Mouse (Mus musculus): ENCODE results near the gene Sult1c1. TPM values are rescaled to one million over a fixed set of nuclear protein-coding genes. Genes with fewer than 3 reads are reported as not detected.
"Not testable (repeated sequence)": the region's sequence is repeated elsewhere in the genome, so short reads cannot be mapped to it uniquely, and the experiment has no call there.

Sult1c1 gene
- not detected in 2 replicates for total RNA-seq (2017)

GRCm38 (mm10) chr17:53990574-53990973 is at the start of gene Sult1c1:
TSS of gene Sult1c1 (minus strand) at chr17:53990674.
- ATAC-seq (ENCODE audit: extremely low read depth, insufficient number of reproducible peaks, low FRiP score, poor library complexity, severe bottlenecking), result no peak

DNA sequence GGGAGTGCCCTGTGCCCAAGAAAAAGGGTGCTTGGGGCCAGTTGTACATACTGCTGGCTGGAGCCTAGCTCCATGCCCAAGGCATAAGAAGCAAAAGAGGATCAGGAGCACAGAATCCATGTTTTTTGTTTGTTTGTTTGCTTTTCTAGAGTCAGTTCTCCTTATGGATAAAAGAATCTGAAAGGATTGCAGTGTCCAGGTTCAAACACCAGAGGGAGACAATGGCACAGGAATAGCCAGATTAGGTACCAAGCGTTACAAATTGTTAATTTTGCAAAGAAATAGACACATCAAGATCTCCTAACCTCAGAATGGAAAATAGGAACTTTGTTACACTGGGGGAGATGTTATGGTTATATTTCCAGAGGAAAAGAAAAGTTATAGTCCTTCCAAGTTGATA is 23.7 kb upstream of the Sult1c1 start:
- ATAC-seq (ENCODE audit: extremely low read depth, insufficient number of reproducible peaks, low FRiP score, poor library complexity, severe bottlenecking), result no peak

DNA sequence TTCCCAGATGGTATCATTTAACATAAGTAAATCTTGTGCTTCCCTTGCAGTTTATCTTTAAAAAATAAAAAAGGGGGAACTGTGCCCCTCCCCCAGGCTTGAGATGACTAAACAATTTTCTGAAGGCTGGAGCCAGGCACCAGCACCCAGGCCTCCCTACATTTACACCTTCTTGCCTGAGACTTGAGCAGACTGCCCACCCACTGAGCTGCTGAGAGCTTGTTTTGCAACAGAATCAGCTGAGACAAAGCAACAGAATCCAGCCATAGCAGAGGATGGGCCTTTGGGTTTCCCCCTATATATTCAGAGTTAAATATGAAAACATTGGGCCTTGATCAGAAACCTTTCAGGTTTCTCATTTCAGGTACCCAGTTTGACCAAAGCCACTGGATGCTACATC is 20.7 kb upstream of the Sult1c1 start:
- no peak for ATAC-seq (ENCODE audit: extremely low read depth, insufficient number of reproducible peaks, low FRiP score, poor library complexity, severe bottlenecking)

GRCm38 (mm10) chr17:54010536-54010935 is 20.1 kb upstream of the Sult1c1 start:
- ATAC-seq (ENCODE audit: extremely low read depth, insufficient number of reproducible peaks, low FRiP score, poor library complexity, severe bottlenecking), result not testable (repeated sequence)

- no peak for ATAC-seq (ENCODE audit: extremely low read depth, insufficient number of reproducible peaks, low FRiP score, poor library complexity, severe bottlenecking)
Measured at GRCm38 (mm10) chr17:54003522-54003921, 13.0 kb upstream of the Sult1c1 start.

DNA sequence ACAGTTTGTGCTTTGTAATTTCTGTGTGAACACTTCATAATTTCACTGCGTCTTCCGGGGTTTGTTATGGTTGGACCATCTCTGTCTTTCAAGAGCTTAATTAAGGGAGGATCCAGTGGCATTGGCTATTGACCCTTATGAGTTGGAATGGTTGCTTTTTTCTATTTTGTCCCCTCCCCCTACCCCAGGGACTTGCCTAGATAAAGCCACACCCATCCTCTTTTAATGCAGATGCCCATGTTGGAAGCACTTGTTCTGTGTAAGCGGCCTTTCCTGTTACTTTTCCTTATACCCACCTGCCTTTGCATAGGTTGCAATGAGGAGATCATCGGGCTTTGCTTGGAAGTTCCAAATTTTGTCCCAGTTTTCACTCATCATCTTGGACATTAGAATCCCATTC is 16.9 kb downstream of the Sult1c1 start:
- ATAC-seq (ENCODE audit: extremely low read depth, insufficient number of reproducible peaks, low FRiP score, poor library complexity, severe bottlenecking), result no peak

DNA sequence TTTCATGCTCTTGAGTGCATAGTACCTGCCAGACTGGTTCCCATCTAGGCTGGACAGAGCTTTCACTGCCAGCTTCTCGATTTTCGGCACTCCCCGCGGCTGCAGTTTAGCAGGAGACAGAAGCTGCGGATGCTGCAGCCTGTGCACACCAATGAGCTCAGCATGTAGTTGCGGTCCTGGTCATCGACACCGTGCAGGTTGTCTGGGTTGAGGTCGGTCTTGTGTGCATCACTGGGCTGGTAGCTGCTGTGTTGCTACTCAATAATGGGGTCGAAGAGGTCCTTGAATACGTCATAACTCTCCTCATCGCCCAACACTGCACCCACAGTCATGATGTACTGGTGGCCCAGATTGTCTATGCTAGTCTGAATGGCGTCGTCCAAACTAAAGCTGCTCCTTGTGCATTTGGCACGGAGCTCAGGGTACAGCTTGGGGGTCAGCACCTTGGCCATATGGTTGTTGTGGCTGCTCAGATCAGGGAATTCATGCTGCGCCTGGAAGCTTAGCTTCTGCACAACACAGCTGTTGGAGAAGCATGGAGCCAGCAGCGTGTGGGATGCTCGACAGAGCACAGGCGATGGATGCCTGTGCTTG is 48.8 kb downstream of the Sult1c1 start:
- no peak for ATAC-seq (ENCODE audit: extremely low read depth, insufficient number of reproducible peaks, low FRiP score, poor library complexity, severe bottlenecking)

DNA sequence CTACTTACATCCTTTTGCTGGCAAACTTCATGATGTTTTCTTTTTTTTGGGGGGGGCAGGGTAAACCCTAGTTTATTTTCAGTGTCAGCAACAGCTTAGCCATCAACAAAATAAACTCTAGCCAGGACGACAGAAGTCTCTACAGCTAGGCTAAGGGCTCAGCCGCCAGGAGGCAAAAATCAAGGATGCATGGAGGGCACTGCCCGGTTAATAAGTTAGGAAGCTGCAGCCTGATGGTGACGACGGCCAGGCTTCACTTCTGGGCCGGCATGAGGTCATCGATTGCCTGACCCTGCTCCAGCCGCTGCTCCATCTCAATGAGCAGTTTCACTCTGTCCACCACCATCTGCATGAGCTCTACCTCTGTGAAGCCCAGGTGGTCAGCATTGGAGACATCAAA is 49.7 kb downstream of the Sult1c1 start:
- ATAC-seq (ENCODE audit: extremely low read depth, insufficient number of reproducible peaks, low FRiP score, poor library complexity, severe bottlenecking), result no peak

Other genes with a start within 250 kb of the Sult1c1 start
- not detected in 2 replicates for gene Sult1c2, start 144.3 kb downstream of the Sult1c1 start, total RNA-seq (2017)